Mouse (Mus musculus) Patski (cell line): ENCODE data around the gene Eif3c. TPM values are rescaled to one million over a fixed set of nuclear protein-coding genes. Genes with fewer than 3 reads are reported as not detected.

Experiments used
- ATAC-seq: fragments of 100-300 bp; one replicate; pipeline ENCODE4 v1.8.0; 2021
- CTCF ChIA-PET: fragments of 350-600 bp; sonication (Branson Sonifier 250); formaldehyde crosslinking; loops from one replicate; lab custom pipeline; 2022; ENCODE audit warnings: inconsistent platforms; lab: Charles Lee
- POLR2A ChIA-PET: fragments of 350-600 bp; sonication (Branson Sonifier 250); formaldehyde crosslinking; loops from one replicate; lab custom pipeline; 2022; ENCODE audit warnings: antibody characterized with exemption, inconsistent platforms; lab: Charles Lee
- DNase-seq: peaks from one replicate; pipeline ENCODE4 v3.0.0-alpha.2; 2011; ENCODE audit warnings: low read depth, low spot score
- H3K27me3 ChIP-seq: fragments of 371-371 bp; one replicate; pipeline ENCODE4 v1.5.1; 2021
- CTCF ChIP-seq: fragments of 100-300 bp; IDR thresholded peaks from one replicate; pipeline ENCODE4 v1.5.1; 2021
- in situ Hi-C: fragments of 300-500 bp; cut with MboI; formaldehyde crosslinking; loops from 3 replicates; pipeline ENCODE4 v1.11.1; 2018; ENCODE audit warnings: low pct_unique_long_range_greater_than_20kb, mixed read lengths
- polyA plus RNA-seq: library from polyadenylated mRNA; unstranded; gene quantifications from one replicate; pipeline ENCODE4 v1.2.3, GENCODE M21; 2021

Eif3c gene
- polyA plus RNA-seq, 1 experiment from 2014 or later, result 322 TPM

DNA sequence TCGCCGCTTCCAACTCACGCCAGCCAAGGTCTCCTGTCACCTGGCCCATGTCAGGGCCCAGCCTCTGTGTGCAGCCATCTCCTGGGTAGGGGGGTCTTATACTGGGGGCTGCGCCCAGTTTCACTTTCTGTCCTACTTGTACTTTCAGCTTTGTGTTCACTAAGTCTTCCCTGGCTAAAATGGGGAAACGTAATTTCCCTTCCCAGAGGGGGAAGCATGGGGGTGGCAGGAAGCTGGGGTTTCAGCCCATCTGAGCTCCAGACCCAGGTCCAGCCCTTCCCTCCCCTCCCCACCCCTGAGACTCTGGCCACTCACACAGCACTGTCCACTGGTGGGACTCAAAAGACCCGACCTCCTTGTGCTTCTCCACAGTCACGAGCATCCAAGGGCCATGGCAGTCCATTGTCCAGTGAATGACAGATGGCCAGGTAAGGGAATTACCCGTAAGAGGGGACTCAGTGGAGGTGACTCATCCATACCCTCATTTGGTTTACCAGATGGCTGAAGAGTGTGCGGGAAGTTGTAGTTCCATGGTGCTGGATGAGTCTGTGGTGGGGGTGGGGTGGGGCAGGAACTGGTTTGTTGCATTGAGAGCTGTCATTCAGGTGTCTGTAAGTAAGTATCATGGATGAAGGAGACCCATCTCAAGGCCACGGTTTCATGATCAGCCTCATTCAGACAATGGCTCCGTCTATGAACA is 28.8 kb upstream of the Eif3c start, which contains the start of gene Il27:
Gene Il27, minus strand, starts transcription at position 80 of the 700 bp plus-strand sequence.
- DNase-seq (no peak), ATAC-seq (no peak)
- no peak for TF ChIP-seq CTCF
- ChIA-PET CTCF (interaction anchor here (1.0 to 1.1 kb wide), 3 partner anchors 8 to 19 kb away, joined by 3 to 4 read pairs (median 3); no protein-coding TSS in a partner anchor), POLR2A (interaction anchor here (1.5 kb wide), 1 partner anchor 29 kb away, joined by 3 read pairs; no protein-coding TSS in a partner anchor)
- H3K27me3 ChIP-seq, result no peaks in the 10 kb centered on the region
- in situ Hi-C loops, result no loop called here

DNA sequence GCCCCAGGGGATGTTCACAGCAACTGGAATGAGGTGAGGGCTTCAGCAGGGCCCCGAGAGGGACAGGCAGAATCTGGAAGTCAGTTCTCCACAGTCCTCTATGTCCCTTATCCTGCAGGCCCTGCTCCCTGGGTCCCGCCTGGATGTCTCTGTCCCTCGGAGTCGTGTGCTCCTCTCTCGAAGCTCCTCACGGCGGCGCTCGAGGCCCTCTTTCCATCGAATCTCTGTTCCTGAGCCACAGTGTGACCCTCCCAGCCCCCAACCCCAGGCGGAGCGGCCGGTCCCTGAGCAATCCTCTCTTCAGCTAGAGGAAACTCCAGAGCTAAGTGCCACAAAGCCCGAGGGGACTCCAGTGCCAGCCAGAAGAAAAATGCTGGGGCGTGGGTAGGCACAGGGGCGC is 21.6 kb upstream of the Eif3c start:
- in situ Hi-C loops, result no loop called here
- DNase-seq (no peak), ATAC-seq (no peak)
- ChIA-PET CTCF (interaction anchor here (1.1 to 1.9 kb wide), 3 partner anchors 18 to 49 kb away, joined by 3 to 5 read pairs (median 4); no protein-coding TSS in a partner anchor), POLR2A (no interaction called here)
- no peak for TF ChIP-seq CTCF
- H3K27me3 ChIP-seq, result no peaks in the 10 kb centered on the region

DNA sequence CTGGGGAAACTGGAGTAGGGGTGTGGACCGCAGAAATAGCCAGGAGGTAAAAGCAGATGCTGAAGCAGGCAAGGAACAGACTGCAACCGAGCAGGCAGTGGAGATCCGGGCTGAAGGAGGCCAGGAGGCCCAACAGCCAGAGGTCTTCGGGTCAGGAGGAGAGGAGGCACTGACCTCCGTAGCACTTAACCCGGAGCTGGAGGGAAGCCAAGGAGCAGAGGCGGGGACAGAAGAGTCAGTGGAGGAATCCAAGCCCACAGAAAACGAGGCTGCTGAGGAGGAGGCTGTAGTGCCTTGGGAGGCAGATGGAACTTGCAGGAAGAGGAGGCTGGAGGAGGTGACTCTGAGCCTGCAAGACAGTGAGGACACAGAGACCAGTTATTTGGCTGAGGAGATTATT is 20.6 kb upstream of the Eif3c start:
- ATAC-seq, result no peak
- in situ Hi-C loops, result no loop called here
- no peaks in the 10 kb centered on the region for H3K27me3 ChIP-seq
- no peak for DNase-seq
- ChIA-PET POLR2A (no interaction called here), CTCF (interaction anchor here (0.8 to 1.9 kb wide), 4 partner anchors 8 to 51 kb away, joined by 3 to 5 read pairs (median 4); partner anchors contain the start of gene Il27)
- TF ChIP-seq CTCF, result no peak

DNA sequence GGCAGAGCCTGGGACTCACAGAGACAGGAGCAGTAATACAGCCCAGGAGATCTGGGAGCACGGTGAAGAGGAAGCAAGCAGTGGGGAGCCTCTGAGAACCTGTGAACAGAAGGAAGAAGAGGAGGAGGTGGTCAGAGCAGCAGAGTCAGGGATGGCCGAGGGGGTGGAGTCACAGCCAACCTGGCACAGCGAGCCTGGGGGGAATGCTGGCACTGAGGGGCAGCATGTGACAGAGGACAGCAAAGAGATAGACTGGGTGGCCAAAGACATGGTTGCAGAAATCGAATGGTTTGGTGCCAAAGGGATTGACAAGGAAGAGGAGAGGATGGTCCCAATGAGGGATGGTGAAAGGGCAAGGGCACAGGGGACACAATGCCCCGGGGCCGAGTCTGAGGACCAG is 19.5 kb upstream of the Eif3c start, which contains the start of gene Cln3:
Gene Cln3, minus strand, starts transcription at position 101 of the 400 bp plus-strand sequence.
- TF ChIP-seq CTCF, result no peak
- no peaks in the 10 kb centered on the region for H3K27me3 ChIP-seq
- in situ Hi-C loops, result no loop called here
- CTCF ChIA-PET, result interaction anchor here (0.7 to 1.9 kb wide), 3 partner anchors 13 to 108 kb away, joined by 3 to 5 read pairs (median 4); no protein-coding TSS in a partner anchor
- ATAC-seq, result no peak
- DNase-seq, result no peak
- POLR2A ChIA-PET, result no interaction called here

DNA sequence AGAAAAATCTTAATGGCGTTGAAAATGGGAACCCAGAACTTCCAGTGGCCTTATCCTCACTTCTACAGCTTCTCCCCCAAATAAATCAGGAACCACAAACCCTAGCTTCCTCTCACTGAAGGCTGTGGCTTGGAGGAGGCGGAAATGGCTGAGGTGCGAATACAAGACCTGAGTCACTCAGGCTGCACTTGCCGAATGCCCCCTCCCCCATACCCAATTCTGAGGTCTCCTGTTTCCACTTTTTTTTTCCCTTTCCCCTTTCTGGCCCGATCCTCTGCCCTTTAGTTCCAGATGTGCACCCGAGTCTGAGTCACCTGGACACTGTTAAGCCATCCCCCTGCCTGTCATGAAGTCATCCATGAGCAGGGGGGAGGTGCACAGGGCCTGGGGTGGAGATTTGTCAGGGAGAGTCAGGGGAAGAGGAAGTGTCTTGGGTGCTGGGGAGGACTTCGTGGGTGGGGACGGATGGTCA is 18.3 kb upstream of the Eif3c start, which contains the start of gene Apobr:
Gene Apobr, plus strand, starts transcription at position 437 of the 472 bp plus-strand sequence.
- no peaks in the 10 kb centered on the region for H3K27me3 ChIP-seq
- no peak for TF ChIP-seq CTCF
- CTCF ChIA-PET, result interaction anchor here (0.7 to 1.4 kb wide), 3 partner anchors 22 to 57 kb away, joined by 3 to 5 read pairs (median 4); no protein-coding TSS in a partner anchor
- DNase-seq (no peak), ATAC-seq (no peak)
- POLR2A ChIA-PET, result no interaction called here
- in situ Hi-C loops, result no loop called here

DNA sequence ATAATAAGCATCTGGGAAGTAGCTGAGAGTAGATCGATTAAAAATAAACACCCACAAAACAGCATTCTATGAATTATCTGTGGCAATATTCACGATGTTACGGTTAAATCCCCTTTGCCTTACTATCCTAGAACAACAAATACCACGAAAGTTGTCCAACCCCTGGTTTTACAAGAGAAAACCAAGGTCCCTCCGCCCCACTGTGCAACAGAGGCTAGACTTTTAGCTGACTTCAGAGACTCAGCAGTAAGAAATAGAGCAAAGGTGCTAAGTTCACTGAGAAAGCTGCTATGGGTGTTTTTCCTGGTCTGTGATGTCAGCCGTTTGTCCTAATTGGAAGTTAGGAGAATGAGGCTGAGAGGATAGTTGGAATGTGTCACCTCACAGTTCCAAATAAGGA is 17.6 kb upstream of the Eif3c start:
- ChIA-PET POLR2A (no interaction called here), CTCF (interaction anchor here (0.8 to 1.4 kb wide), 2 partner anchors 52 to 103 kb away, joined by 3 to 5 read pairs; no protein-coding TSS in a partner anchor)
- DNase-seq (no peak), ATAC-seq (no peak)
- TF ChIP-seq CTCF, result no peak
- no peaks in the 10 kb centered on the region for H3K27me3 ChIP-seq
- in situ Hi-C loops, result no loop called here

DNA sequence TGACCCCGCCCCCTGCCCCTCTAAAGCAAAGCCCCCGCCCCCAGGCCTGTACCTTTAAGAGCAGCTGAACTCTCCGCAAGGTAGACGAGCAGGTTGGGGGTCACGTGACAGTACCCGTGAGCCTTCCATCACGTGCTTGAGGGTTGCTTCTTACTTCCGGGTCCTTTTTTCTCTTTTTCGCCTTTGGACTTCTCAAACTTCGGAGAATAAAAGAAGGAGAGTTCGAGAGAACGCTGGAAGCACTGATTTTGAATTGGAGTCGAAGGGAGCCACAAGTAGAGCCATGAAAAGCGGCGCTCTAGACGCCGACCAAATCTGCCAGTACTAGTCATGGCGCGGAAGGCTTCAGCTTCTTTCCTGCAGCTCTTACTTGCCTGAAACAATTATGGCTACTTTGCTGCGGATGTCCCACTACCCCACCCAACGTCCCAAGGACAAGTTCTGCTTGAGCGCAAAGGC is 17.1 kb upstream of the Eif3c start:
- no peak for TF ChIP-seq CTCF
- ATAC-seq (no peak), DNase-seq (no peak)
- ChIA-PET CTCF (interaction anchor here (1.4 kb wide), 1 partner anchor 53 kb away, joined by 5 read pairs; no protein-coding TSS in a partner anchor), POLR2A (interaction anchor here (1.1 kb wide), 1 partner anchor 42 kb away, joined by 3 read pairs; no protein-coding TSS in a partner anchor)
- in situ Hi-C loops, result no loop called here
- H3K27me3 ChIP-seq, result no peaks in the 10 kb centered on the region

DNA sequence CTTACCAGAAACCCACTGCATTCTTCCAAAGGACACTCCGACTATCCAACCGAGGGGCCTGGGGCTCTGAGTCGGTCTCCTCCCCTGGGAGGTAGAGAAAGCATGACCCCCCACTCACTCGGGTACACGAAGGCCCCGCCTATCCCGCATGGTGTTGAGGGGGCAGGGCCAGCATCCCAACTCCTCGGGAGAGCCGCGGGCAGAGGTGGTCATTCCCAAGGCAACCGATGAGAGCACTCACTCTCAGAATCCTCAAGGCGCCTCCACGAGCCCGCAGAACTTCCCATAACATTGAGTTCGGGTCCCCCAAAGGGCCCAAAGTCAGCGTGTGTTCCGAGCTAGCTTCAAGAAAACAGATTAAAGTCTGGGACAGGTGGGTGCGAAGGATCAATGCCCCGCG is 16.5 kb upstream of the Eif3c start:
- no peaks in the 10 kb centered on the region for H3K27me3 ChIP-seq
- DNase-seq (no peak), ATAC-seq (no peak)
- ChIA-PET POLR2A (interaction anchor here (1.1 kb wide), 1 partner anchor 43 kb away, joined by 3 read pairs; no protein-coding TSS in a partner anchor), CTCF (interaction anchor here (6.6 kb wide), 1 partner anchor 54 kb away, joined by 93 read pairs; no protein-coding TSS in a partner anchor)
- TF ChIP-seq CTCF, result no peak
- in situ Hi-C loops, result no loop called here

DNA sequence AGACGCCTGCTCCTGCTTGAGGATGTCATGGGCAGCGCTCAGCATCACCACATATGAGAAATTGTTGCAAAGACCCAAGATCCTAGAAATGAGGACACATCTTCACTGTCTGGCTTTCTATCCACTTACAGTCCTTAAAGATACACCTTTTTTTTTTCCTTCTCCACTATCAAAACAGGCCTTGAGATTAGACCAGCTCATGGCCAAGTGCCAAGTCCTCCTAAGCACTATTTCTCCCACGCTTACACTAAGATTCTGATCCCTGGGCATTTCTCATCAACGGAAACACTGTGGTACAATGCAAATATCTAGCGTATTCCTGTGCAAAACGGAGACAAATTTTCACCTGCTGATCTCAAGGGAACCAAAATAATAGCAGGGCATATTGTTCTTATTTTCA is 15.4 kb upstream of the Eif3c start:
- TF ChIP-seq CTCF, result no peak
- in situ Hi-C loops, result no loop called here
- ChIA-PET POLR2A (no interaction called here), CTCF (interaction anchor here (0.6 to 6.6 kb wide), 3 partner anchors 14 to 55 kb away, joined by 3 to 93 read pairs (median 3); no protein-coding TSS in a partner anchor)
- ATAC-seq (no peak), DNase-seq (no peak)
- H3K27me3 ChIP-seq, result no peaks in the 10 kb centered on the region

DNA sequence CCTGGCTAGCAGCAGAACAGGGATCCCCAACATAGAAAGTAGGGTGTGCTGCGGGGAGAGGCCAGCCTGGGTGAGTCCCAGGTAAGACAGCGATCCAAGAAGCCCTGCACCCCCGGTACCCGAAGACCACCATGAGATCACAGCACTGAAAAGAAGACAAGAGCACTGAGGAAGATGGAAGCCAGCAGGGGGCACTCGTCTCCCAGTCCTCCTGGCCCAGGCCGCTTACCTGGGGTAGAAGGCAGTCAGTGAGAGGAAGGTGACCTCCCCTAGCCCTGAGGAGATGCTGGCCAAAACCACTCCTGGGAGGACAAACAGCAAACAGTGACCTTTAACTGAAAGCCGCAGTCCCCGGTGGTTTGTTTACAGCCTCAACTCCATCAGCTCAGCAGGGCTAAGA is 13.0 kb upstream of the Eif3c start:
- TF ChIP-seq CTCF, result no peak
- in situ Hi-C loops, result loop anchor here (5.0 kb wide), 2 partner anchors 58 to 113 kb away; no protein-coding TSS in a partner anchor
- DNase-seq (no peak), ATAC-seq (no peak)
- CTCF ChIA-PET, result interaction anchor here (0.8 to 6.6 kb wide), 17 partner anchors 10 to 114 kb away, joined by 3 to 93 read pairs (median 3); partner anchors contain the start of gene Sgf29
- H3K27me3 ChIP-seq, result no peaks in the 10 kb centered on the region
- POLR2A ChIA-PET, result interaction anchor here (0.6 to 1.3 kb wide), 2 partner anchors 54 to 62 kb away, joined by 3 to 5 read pairs; no protein-coding TSS in a partner anchor
